Mouse (Mus musculus): ENCODE data around the gene Gfpt2. TPM values are rescaled to one million over a fixed set of nuclear protein-coding genes. Genes with fewer than 3 reads are reported as not detected.

Gene Gfpt2
- total RNA-seq, 2 experiments from 2014 or later, result 0.17 TPM; not detected in 1

- peak; percentile 73 for ATAC-seq (replicated peaks; ENCODE audit: low FRiP score, poor library complexity, severe bottlenecking)
These were observed 77.9 kb downstream of the Gfpt2 start for GRCm38 (mm10) chr11:49871914-49872313.

DNA sequence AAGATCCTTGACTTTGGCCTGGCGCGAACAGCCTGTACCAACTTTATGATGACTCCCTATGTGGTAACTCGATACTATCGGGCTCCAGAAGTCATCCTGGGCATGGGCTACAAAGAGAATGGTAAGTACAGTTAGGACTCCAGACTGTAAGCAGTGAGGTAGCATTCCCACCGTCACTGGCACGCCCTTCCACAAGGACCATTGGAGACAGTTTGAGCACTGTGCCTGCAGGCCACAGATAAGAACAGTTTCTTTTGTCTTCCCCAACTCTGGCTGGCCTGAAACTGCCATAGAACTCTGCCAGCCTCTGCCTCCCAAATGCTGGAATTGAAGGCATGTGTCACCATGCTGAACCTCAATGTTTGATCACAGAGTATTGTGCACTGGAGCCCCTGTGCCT, 78.8 kb downstream of the Gfpt2 start:
- peak; percentile 68 for ATAC-seq (replicated peaks; ENCODE audit: low FRiP score, poor library complexity, severe bottlenecking)

DNA sequence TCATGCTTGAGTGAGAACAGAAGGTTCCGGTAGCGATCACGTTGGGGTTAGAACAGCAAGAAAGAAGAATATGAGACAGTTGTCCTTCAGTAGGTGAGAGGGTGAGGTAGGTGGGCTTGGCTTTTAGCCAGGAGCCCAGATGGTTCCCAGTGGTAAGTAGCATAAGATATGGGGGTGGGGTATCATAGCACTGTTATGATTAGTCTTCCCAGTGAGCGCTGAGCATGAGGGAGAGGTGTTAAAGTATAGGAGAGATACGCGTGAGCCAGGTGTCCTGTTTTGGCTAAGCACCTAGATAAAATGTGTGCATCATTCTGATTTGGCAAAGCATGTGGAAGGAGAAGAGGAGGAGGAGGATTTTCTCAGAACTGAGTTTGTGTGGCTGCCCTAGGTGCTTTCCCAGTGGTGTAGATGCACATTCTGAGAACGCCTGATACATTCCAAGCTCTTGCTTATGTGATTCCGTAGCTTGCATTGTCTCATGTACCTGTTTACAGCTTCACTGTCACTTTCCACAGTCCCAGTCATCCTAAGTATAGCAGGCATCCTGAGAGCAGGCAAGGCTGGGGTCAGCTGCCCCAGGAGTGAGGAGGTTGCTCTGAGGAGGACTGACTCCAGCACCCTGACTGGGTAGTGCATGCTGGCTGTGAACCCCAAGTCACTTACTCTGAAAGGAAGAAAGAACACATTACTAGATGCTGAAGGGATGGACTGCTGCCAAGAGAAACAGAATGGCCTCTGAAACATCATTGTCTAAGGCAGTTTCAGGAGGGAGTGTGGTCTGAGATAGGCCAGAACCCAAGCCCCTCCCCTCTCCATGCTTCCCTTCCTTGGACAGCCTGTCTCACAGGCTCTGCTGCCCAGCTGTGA, 83.2 kb downstream of the Gfpt2 start:
- ATAC-seq (replicated peaks; ENCODE audit: low FRiP score, poor library complexity, severe bottlenecking), result no peak

DNA sequence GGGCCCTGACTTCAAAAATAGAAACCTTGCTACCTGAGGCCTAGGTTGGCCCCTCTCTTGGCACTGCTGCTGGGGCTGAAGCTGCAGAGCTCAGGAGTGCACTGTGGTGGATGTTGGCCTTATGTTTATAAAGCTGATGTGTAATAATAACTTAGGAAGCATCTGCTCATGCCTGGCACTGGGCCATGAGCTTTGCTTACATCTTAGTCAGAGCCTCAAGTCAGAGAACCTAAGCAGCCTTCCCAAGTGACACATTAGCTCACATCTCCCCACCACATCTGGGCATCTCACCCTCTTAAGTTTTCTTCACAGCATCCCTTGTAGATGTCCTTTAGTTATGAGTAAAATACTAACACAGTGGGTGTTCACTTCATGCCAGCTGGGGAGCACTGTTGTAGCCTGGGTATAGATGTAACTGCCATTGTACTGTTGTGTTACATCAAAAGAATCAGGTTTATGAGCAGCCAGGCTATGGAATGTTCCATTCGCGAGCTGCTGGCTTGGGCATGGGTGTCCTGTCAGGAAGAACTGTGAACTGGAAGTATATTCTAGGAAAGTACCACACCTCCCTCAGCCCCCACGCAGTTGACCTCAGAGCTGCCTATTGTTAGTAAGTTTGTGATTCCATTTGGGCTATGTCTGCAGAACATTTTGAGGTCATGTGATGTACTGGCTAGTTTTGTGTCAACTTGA, 86.1 kb downstream of the Gfpt2 start:
- no peak for ATAC-seq (replicated peaks; ENCODE audit: low FRiP score, poor library complexity, severe bottlenecking)

DNA sequence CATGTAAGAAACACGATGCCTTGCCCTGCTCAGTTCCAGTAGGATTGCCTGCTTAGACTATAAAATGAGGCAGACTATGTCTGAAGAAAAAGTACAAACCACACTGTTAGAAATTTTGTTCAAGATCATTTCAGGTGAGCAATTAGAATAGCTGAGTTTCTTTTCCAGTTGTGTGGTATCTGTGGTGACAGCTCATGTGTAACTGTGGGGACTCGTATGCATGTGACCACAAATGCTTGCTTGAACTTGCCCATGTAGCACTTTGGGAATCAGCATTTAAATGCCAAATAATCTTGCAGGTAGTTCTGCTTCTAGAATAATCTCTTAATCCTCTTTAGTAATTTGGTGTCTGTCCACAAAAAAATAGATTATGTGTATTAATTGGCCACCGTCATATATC, 89.4 kb downstream of the Gfpt2 start:
- ATAC-seq (replicated peaks; ENCODE audit: low FRiP score, poor library complexity, severe bottlenecking), result no peak

Other genes with a start within 250 kb of the Gfpt2 start
- gene Olfr1380, start 237.3 kb upstream of the Gfpt2 start, total RNA-seq (2015; ENCODE audit: low replicate concordance), result not detected in 2 replicates
- not detected in 2 replicates for gene Olfr1380, start 237.3 kb upstream of the Gfpt2 start, total RNA-seq (2017; ENCODE audit: low replicate concordance)
- gene Flt4, start 184.9 kb upstream of the Gfpt2 start, total RNA-seq (2015; ENCODE audit: low replicate concordance), result not detected in 2 replicates
- not detected in 2 replicates for gene Flt4, start 184.9 kb upstream of the Gfpt2 start, total RNA-seq (2017; ENCODE audit: low replicate concordance)
- not detected in 2 replicates for gene Scgb3a1, start 130.6 kb upstream of the Gfpt2 start, total RNA-seq (2015; ENCODE audit: low replicate concordance)
- gene Scgb3a1, start 130.6 kb upstream of the Gfpt2 start, total RNA-seq (2017; ENCODE audit: low replicate concordance), result not detected in 2 replicates
- gene Cnot6, start 81.5 kb upstream of the Gfpt2 start, total RNA-seq (2015; ENCODE audit: low replicate concordance), result 32.4 and 50.1 TPM in 2 replicates
- 40.0 and 52.0 TPM in 2 replicates for gene Cnot6, start 81.5 kb upstream of the Gfpt2 start, total RNA-seq (2017; ENCODE audit: low replicate concordance)
- gene Mapk9, start 52.6 kb downstream of the Gfpt2 start, total RNA-seq (2015; ENCODE audit: low replicate concordance), result 9.2 and 16.3 TPM in 2 replicates
- 9.5 and 9.9 TPM in 2 replicates for gene Mapk9, start 52.6 kb downstream of the Gfpt2 start, total RNA-seq (2017; ENCODE audit: low replicate concordance)
- gene Rasgef1c, start 107.7 kb downstream of the Gfpt2 start, total RNA-seq (2015; ENCODE audit: low replicate concordance), result 1.0 TPM in 1 of 2 replicates, not detected in the other
- gene Rasgef1c, start 107.7 kb downstream of the Gfpt2 start, total RNA-seq (2017; ENCODE audit: low replicate concordance), result 0.94 TPM in 1 of 2 replicates, not detected in the other
- gene Rnf130, start 231.2 kb downstream of the Gfpt2 start, total RNA-seq (2015; ENCODE audit: low replicate concordance), result 78.8 and 84.9 TPM in 2 replicates
- 45.4 and 63.6 TPM in 2 replicates for gene Rnf130, start 231.2 kb downstream of the Gfpt2 start, total RNA-seq (2017; ENCODE audit: low replicate concordance)